Mouse (Mus musculus): ENCODE results near the gene Adam22.

GRCm38 (mm10) chr5:8327645-8328269 is 40.2 kb downstream of the Adam22 start:
- TF ChIP-seq GATA1 (IDR thresholded peaks at IDR 0.05; ENCODE audit: low read length) (no peak), TAL1 (IDR thresholded peaks at IDR 0.05; ENCODE audit: low read length) (no peak)

Measured in erythroblast, embryonic 14.5 days (primary cell).